Mouse (Mus musculus): ENCODE results near the gene St6gal2.

DNA sequence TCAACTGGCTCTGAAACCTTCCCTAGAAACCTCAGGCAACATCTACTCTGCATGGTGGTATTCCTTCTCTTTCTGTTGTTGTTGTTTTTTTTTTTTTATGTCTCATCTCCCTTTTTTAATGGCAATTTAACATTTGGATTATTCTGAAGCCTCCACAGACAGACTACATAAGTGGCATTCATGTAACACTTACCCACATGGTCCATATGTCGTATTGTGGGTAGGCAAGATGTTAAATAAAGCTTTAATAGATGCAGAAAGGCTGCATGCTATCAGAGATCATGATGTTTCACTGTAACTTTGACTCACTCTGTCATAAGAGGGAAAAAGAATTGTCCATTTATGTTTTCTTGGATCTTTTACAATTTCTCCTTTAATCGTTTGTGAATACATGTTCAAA is 39.1 kb upstream of the St6gal2 start:
- TF ChIP-seq POLR2A (IDR thresholded peaks at IDR 0.05; ENCODE audit: extremely low read depth, insufficient read depth, low read length) (no peak), CTCF (IDR thresholded peaks at IDR 0.05; ENCODE audit: low read depth, low read length) (no peak)
